Mouse (Mus musculus): ENCODE measurements around the gene Hist1h4n.
"Not testable (repeated sequence)": the region's sequence is repeated elsewhere in the genome, so short reads cannot be mapped to it uniquely, and the experiment has no call there.

DNA sequence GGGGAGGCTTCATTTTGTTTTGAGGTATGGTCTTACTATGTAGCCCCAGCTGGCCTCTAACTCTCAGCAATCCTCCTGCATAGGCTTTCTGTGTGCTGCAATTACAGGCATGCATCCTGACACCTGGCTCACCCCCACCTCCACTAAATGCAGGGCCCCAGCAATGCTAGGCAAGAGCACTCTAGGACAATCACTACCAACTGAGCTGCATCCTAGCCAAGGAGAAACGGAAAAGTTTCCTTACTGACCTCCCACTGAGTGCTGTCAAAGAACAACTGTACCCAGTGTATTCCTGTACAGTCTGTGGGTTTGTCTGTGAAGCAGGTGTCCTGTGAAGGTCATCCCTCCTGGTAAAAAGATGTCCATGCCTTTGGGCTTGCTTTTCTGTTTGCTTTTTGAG is 18.7 kb upstream of the Hist1h4n start:
- not testable (repeated sequence) for TF ChIP-seq TAL1, GATA1 (IDR thresholded peaks at IDR 0.05; ENCODE audit: low read length)
